Mouse (Mus musculus) lung, adult 18-20 months (tissue): Measurements from ENCODE around the gene Fam71f1.
A peak's percentile ranks its signal among the peaks of the same experiment; 100 is the strongest.

Experiments
- DNase-seq, 2 experiments: peaks; one replicate each; pipeline ENCODE4 v3.0.0; 2022; ENCODE audit warnings: mixed read lengths in 2 of 2

The Fam71f1 gene

DNA sequence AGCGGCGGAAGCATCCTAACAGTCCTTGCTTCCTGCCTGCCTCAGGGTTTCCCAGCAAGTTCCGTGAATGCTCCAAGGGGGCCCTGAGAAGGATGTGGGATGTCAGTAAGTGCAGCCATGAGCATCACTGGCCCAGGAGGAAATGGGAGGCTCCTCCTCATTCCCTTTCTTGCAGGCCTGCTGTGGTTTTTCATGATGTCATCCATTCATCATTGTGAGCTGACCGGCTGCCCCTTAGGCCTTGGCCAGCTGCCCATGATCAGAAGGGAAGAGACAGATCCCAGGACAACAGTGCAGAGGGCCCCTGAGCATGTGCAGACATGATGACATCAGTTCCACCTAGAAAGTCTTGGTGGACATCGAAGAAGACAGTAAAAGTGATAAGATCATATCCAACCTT lies at the start of gene Fam71f1:
Gene Fam71f1 (plus strand): TSS at position 262 of the 400 bp plus-strand sequence.
- peak; percentile 3 to 6 for DNase-seq

- DNase-seq, result peak; percentile 66 to 80
These were observed 48.0 kb upstream of the Fam71f1 start for GRCm38 (mm10) chr6:29270961-29271360.

- DNase-seq, result peak; percentile 94 to 96
These were observed 46.4 kb upstream of the Fam71f1 start, which contains the start of gene Hilpda for GRCm38 (mm10) chr6:29272312-29273072. Gene Hilpda, plus strand, starts transcription at chr6:29272488.

DNA sequence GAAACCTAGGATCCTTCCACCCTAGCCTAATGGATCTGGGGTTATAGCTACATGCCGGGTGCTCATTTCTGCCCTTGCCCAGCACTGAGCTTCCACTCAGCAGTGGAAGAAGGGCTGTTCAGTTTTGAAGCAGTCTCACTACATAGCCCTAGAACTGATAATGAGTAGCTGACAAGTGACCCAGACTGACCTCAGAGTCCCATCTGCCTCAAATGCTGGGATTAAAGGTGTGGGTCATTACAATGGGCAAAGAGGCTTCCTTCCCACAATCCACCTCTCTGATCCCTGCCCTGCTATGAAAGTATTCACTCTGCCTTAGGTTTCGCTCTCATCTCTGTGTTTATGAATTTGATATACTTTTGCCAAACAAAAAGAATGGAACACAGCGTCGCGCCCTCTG lies 42.2 kb upstream of the Fam71f1 start:
- no peak for DNase-seq

DNA sequence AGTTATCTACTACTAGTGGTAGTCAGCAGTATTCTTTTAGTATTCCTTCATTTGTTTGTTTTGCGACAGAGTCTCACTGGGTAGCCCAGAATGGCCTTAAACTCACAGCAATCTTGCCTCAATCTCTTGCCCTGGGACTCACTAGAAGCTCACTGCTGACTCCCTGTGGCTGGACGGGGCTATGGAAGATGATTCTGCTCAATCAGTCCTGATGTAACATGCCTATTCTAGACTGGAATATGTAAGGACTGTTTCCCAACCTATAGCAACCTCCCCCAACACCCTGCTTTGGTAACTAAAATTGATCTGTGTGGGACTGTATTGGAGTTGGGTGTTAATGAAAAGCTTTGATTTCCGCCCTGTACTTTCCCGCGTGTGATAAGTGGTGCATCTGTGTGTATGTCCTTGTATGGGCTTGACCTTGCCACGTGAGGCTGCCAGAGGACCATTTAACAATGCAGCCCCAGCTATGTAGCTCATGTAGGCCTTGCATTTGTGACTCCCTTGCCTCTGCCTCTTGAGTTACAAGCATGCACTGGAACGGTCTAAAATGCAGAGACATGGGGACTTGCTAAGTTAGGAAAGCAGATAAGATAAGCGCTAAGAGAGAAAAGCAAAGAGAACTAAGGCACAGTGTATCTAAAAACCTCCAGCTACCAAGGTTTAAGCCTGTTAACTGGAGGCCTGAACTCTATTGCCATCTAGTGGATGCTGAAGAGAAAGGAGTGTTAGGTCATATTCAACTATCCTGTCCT lies 40.2 kb upstream of the Fam71f1 start:
- DNase-seq, result peak; percentile 48 to 49

DNA sequence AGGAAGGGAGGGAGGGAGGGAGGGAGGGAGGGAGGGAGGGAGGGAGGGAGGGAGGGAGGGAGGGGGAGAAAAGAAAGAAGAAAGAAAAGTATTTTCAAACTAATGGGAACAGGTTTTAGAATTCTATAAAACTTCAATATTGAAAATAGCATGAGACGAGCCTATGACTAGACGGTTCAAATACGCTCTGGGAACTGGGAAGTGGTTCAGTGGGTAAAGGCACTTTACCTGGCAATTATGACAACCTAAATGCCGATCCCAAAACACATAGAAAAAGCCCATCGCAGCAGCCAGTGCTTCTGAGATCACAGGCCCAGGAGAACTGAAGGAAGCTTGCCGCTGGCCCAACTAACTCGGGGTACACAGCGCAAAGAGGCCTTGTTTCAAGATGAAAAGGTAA lies 39.6 kb upstream of the Fam71f1 start, which contains the start of gene Fam71f2:
Gene Fam71f2 (plus strand): TSS at position 301 of the 400 bp plus-strand sequence.
- no peak for DNase-seq

- no peak for DNase-seq
These were observed 38.3 kb upstream of the Fam71f1 start for GRCm38 (mm10) chr6:29280671-29281070.

DNA sequence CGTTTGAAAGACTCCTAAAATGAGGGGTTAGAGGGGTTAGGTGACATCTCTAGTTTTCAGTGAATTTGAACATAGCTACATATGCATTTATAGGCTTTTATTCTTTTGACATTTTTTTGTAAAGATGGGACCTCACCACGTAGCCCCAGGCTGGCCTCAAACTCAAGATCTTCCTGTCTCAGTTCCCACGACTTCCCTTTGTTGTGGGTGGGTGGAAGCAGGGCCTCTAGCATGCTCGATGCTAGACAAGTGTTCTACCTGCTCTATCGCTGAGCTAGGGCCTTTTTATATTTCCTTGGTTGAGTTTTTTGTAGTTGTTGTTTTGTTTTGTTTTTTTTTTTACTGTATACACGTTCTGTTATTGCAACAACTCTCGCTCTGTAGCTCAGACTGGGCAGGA lies 32.1 kb upstream of the Fam71f1 start:
- DNase-seq, result no peak

GRCm38 (mm10) chr6:29287481-29287880 lies 31.5 kb upstream of the Fam71f1 start:
- DNase-seq, result no peak

- no peak for DNase-seq
These were observed 31.0 kb upstream of the Fam71f1 start for GRCm38 (mm10) chr6:29287944-29288343.

GRCm38 (mm10) chr6:29288651-29289050 lies 30.3 kb upstream of the Fam71f1 start:
- DNase-seq, result no peak

- no peak for DNase-seq
These were observed 19.8 kb upstream of the Fam71f1 start for GRCm38 (mm10) chr6:29299112-29299511.

DNA sequence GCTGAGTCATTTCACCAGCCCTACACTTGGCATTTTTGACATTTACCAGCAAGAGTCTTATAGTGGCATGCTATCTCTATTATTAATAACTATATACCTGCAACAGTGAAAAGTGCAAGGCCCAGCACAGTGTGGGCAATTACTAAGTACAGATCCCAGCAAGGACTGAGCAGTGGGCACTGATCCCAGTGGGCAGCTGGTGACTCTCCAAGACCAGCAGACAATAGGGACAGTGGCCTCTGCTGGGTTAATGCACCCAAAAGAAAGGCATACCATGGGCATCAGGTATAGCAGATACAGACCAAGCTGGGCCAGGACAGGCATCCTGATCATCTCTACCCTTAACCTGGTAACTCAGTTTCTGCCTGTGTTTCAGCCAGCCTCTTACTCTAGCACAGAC lies 15.7 kb upstream of the Fam71f1 start:
- DNase-seq, result no peak

DNA sequence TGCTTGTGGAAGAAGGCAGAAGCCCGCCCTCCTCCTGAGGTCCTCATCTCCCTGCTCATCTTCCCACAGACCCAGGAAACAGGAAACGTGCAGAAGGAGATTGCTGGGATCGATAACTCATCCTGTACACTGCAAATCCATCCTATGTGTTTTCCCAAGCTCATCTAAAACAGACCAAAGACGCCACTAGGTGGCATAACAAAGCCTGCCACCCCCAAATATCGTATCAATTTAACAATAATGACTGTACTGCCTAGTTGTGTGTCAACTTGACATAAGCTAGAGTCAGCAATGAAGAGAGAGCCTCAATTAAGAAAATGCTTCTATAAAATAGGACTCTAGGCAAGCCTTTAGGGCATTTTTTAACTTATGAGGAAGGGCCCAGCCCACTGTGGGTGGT lies 15.2 kb upstream of the Fam71f1 start:
- DNase-seq, result no peak

DNA sequence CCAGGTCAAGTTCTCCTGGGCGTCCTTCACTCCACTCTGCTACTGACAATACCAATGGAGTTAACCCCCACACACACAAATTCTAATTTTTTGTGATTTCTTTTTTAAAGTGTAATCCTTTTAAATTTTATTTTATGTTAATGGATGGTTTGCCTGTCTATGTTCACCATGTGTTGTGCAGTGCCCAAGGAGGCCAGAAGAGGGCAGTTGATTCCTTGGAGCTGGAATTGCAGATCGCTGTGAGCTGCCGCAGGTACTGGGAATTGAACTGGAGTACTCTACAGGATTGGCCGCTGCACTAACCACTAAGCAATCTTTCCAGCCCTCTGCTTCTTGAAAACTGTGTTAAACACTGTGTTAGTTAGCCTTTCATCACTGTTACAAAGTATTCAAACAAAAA lies 13.5 kb upstream of the Fam71f1 start:
- DNase-seq, result no peak

- DNase-seq, result no peak
These were observed 9.9 kb upstream of the Fam71f1 start for GRCm38 (mm10) chr6:29308846-29309605.

DNA sequence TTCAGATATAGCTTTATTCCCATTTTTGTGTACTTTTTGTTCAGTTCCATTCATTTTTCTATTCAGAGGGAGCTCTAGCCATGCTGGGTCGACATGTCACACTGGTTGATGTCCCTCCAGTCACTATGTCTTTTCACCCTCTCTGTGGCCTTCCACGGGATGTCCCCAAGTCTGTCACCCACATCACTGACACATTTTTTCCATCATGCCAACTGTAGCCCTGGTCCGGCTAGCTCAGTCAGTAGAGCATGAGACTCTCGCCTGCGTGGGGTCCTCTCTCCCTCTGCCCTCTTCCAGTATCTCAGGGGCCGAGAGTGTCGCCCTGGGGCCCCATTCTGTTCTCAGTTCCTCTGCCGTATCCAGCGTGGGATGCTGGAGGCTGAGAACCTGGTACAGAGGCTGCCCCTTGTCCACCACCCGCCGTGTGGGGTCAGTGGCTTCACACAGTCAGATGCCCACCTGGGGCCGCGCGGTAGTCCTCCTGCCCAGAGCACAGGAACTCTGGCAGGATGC lies 5.2 kb upstream of the Fam71f1 start:
- DNase-seq, result no peak

DNA sequence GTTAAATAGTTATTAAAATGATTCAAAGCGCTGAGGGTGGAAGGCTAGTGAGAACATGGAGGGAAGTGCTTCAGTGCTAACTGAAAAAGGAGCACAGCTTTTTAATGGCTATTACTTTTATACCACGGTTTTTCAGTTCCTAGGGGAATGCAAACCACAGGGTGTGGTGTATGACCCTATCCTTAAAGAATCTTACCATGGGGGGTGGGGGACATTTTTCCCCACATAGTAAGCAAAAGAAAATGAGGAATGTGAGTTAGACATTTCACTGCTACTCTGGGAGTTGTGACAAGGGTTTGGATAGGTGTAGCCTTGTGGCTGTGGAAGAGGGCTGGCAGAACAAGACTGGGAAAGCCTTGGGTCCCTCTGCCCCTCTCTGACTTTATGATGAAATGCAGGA lies 1.7 kb upstream of the Fam71f1 start:
- no peak for DNase-seq

DNA sequence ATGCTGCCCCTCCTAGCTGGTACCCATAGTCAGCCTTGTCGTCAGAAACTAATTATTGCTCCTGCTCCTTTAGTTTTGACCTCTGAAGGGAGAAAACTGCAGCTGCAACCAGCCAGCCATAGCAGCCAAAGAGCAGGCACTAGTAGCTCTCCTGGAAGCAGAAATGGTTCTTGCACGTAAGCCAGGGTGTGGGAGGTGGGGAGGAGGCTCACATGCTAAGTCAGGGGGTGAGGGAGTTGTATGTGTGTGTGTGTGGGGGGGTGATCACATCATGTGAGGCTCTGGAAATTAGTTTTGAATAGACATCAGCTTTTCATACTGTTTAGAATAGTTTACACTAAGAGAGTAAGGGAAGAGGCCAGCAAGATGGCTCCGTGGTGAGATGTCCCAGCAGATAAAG lies 999 bp upstream of the Fam71f1 start:
- no peak for DNase-seq

GRCm38 (mm10) chr6:29321586-29321985 lies 2.6 kb downstream of the Fam71f1 start:
- DNase-seq, result no peak

DNA sequence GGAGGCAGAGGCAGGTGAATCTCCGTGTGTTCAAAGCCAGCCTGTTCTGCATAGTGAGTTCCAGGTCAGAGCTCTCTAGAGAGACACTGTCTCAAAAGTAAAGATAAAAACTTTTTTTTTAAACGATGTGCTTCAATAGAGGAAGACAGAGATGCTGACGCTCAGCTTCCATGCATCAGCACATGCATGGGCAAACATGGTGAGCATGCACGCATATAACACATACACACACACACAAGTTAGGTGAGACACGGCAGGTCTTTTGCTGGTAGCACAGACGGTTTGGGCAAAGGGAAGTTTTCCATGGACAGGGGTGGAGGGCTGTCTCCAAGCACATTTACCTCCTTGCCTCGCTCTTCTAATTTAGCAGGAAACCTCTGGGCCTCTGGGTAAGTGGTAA lies 3.2 kb downstream of the Fam71f1 start:
- no peak for DNase-seq

- DNase-seq, result no peak
These were observed 3.8 kb downstream of the Fam71f1 start for GRCm38 (mm10) chr6:29322735-29323134.

DNA sequence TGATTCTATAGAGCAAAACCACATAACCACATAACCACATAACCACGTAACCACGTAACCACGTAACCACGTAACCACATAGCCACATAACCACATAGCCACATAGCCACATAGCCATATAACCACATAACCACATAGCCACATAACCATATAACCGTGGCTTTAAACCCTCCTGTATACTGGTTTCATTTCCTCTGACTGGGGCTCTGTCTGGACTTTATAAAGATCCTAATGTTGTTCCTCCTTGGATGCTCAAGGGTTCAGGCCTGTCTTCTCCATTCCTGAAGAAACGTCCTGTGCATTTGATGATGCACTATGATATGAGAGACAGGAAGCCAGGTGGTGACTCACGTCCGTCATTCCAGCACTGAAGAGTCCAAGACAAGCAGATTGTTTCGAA lies 8.0 kb downstream of the Fam71f1 start:
- DNase-seq, result no peak
